Mouse (Mus musculus) T-helper 1 cell (primary cell): ENCODE results near the gene Glis2.
"Not testable (repeated sequence)": the region's sequence is repeated elsewhere in the genome, so short reads cannot be mapped to it uniquely, and the experiment has no call there.

ENCODE experiments used
- in situ Hi-C: fragments of 300-600 bp; cut with MboI, MseI; formaldehyde crosslinking; loops from one replicate; pipeline ENCODE4 v1.15.1; 2025; ENCODE audit warnings: high pct_unique_total_duplicates

Gene Glis2

GRCm38 (mm10) chr16:4581179-4581578 lies 13.3 kb upstream of the Glis2 start:
- in situ Hi-C loops, result not testable (repeated sequence)

DNA sequence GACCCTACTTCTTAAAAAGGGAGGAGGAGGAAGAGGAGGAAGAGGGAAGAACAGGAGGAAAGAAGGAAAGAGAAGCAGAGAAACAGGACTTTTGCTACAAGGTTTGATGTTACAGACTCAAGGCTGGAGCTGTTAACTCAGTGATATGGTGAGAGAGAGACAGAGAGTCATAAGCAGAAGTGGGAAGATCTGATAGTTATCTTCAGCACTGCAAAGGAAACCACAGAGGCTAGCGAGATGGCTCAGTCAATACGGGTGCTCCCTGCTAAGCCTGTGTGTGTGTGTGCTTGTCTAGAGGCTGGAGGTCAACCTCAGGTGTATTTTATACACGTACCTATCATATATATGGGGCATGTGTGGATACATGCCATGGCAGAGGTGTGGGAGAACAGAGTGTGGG lies 10.7 kb upstream of the Glis2 start:
- in situ Hi-C loops, result no loop called here

GRCm38 (mm10) chr16:4584438-4584837 lies 10.1 kb upstream of the Glis2 start:
- in situ Hi-C loops, result no loop called here

DNA sequence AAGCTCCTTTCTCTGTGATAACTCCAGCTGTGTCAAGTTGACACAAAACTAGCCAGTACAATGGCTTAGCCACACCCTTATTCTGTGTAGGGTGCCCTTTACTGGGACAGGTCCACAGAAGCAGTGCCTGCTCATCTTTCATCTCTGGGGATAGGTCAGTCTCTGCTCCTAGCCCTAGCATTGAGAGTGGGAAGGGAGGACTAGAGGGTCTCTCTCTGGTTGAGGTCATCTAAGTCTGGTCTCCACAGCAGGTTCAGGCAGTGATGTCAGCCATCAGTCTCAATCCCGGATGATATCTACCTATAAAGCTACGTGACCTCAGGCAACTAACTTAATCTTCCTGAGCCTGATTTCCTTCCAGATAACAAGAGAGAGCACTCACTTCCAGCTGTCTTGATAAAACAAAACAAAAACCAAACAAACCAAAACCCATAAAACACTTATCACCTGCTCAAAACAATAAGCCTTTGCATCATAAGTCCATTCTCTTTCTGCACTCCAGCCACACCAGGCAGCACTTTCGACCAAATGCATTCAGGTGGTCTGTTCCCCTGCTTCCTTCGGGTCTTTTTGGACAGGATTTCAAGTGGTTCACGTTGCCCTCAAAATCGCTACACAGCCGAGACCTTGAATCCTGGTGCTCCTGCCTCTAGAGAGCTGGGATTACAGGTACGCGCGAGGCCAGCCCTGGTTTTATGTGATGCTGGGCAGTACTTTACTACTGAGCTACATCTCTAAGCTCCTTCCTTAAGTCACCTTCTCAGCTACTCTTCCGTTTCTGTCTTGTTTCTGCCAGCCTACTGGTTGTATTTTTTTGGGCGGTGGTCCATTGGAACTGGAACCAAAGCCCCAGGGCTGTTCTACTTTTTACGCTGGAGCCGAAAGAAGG lies 8.6 kb upstream of the Glis2 start:
- in situ Hi-C loops, result no loop called here

DNA sequence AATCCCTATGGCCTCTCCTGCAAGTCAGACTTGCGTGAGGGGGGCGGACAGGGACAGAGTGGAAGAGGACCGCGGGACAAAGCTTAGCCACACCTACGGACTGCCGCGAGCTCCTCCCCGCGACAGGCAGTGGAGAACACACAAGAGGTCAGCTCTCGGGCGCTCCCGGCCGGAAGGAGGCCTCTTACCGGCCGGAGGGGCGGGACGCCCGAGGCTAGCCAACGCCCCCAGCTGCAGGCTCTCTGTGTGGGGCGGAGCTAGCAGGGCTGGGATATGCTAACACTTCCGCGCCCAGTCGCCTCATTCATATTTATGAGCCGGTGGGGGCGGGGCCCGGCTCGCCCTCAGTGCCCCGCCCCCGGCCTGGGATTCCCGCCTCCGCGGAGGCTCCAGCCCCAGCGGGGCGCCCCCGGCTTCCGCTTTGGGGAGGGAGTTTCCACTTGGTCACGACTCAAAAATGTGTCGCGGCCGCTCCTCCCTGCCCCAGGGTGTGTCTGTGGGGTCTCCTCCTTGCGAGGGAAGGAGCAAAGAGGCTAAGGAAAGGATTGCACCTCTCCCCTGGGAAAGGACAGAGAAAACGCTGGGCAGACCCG lies 7.9 kb upstream of the Glis2 start:
- in situ Hi-C loops, result no loop called here

DNA sequence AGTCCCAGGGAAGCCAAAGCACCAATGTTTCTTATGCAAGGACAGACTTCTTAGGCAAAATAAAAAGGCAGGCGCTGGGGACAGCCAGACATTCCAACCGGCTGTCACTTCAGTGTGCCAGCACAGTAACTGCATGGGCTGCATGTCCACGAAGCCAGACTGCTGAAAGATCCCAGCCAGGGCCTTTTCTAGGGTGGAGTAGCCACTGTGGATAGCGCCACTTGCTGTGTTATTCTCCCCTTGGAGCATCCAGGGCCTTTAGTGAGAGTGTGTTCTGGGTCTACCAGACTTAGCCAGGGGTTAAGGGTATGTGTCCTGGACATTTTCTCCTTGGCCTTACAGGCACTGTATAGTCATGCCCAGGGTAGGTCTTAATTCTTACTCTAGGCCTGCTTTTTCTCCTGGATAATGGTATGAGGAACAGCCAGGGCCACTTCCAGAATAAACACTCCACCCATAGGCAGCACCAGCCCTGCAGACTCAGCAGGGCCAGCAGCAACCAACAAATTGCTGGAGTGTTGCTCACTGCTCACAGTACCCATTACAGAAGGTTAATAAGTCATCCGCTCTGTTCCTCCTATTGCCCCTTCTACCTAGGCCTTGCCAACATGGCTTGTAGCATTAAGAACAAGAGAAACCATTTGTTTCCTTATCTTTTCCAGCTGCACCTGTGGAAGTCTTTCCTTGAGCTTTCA lies 6.8 kb upstream of the Glis2 start:
- in situ Hi-C loops, result no loop called here

DNA sequence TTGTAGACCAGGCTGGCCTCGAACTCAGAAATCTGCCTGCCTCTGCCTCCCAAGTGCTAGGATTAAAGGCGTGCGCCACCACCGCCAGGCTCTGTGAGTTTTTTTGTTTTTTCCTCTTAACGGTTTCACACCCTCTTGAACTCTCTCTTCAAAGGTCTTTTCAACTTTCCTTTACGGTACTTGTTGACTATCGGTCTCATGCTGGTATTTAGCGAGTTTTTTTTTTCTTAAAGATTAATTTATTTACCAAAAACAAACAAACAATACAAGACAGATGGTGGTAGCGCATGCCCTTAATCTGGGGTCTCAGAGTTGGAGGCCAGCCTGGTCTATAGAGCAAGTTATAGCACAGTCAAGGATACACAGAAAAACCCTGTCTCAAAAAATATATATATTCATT lies 4.3 kb upstream of the Glis2 start:
- in situ Hi-C loops, result no loop called here

DNA sequence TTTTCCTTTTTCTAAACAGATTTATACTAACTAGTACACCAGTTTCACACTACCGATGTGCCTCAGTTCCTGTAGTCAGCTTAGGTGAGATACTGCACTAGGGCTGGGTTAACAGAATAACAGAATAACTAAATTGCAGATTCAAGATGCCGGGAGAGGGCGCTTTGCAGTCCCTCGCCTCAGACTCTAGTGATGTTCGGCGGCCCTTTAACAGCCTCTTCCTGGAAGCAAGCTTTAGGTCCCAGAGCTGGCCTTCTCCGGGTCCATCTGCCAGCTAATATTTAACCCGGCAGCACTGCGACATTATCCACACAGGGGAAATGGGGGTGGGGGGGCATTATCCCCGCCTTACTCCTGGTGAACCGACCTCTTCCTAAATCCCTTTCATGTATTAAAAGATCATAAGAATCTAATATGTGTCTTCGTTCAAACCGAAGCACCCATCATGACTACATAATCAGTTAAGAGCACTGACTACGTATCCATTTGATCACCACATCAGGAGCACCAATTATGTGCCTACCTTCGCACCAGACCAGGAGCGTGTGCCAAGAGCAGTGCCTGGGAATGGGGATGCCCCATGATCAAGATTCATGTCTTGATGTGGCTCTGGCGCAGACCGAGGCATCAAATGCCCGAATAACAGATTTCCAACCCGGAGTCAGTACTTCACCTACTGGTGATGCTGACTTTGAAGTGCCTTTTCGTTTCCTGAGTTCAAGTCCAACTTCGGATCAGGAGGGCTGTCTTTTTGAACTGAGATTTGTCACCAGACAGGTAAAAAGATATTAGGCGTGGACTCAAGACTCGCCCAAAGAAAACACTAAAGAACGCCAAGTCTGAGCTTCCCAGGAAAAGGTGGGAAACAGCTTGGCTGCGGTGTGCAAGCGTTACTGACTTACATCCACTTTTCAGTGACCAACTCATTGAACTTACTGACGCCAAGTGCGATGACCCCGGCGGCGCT lies 1.3 kb upstream of the Glis2 start:
- in situ Hi-C loops, result no loop called here

DNA sequence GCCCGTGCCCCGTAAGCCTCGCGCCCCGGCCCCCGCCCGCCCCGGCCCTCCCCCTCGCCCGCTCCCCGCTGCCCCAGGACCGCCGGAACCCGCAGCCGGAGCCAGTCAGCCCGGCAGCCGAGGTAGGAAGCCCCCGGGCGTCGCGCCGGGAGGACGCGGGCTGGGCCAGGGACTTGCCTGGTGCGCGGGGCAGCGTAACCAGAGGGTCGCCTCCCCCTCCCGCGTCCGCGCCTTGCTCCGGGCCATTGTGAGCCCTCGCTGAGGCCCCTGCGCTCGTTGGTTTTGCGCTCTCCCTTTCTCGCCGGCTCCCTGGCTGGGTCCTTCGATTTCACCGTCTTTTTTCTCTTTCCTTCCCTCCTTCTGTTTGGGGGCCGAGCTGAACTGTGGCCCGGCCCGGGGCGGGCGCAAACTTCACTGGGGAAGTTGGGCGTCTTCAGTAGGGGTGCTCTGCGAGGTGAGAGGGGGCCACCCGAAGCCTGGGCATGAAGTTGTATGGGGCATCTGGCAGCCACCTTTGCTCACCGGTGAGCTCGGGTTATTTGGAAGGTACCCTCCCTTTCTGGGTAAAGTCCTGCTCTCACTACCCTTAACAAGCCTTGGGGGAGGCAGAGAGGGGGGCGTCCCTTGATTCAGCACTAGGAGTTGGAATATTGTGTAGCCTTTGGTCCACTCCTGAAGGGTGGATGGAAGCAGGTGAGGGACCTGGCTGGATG lies 457 bp downstream of the Glis2 start:
- in situ Hi-C loops, result no loop called here

DNA sequence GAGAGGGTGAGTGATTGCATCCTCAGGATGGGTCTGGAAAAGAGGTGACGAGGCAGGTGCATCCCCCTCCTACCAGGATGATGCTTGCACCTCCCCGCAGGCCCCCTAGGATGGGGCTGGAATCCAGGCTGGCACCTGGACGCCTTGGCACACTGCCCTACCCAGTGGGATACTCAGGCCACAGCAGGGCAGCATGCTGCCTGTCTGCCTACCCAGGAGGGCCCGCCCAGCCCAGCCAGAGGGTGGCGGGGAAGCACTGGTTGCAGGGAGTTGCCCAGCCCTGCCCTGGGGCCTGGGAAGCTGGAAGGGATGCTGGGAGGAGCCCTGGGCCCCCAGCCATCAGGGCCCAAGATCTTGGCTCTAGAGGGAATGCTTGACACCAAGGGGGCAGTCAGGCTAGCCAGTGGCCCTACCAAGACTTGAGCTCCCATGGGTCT lies 1.0 kb downstream of the Glis2 start:
- in situ Hi-C loops, result no loop called here

DNA sequence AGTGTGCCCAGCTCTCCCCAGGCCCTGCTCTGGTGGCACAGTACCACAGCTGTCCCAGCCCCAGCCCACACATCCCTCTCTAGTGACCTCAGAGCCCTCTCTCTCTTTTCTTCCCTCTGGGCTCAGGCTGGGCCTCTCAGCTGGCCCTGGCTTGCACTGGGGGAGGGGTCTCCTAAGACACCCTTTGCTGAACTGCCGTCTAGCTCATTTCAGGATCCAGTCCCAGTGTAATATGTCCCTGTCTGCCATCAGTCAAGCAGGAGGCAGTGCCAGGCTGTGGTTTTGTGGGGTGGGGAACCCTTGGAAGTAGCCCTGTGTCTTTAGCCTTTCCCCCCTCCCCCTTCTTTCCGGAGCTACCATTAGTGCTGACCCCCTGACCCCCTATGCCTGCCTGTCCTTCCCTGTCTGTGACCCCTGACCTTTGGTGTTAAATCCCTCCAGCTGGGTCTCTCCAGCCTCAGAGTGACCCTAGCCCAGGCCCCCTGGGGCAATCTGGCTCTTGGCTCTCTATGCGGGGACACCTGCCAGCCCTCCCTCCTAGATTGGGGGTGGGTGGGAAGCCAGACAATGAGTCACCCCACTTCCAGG lies 1.7 kb downstream of the Glis2 start:
- in situ Hi-C loops, result no loop called here

GRCm38 (mm10) chr16:4596836-4597235 lies 2.3 kb downstream of the Glis2 start:
- in situ Hi-C loops, result no loop called here

DNA sequence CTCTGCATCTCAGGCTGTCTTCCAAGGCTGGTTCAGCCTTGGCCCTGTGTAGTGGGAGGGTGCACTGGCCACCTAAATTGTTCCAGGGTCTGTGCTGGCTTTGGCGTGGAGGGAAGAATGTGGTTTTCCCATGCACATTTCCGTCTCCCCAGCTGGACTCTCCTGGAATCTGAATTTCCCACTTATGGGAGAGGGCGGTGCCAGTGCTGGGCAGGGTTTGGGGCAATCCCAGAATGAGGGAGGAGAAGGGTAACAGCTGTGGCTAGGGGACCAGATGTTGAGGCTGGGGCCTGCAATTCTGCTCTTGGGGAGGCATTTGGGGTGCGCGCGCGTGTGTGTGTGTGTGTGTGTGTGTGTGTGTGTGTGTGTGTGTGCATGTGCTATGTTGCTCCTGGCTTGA lies 2.8 kb downstream of the Glis2 start:
- in situ Hi-C loops, result no loop called here

DNA sequence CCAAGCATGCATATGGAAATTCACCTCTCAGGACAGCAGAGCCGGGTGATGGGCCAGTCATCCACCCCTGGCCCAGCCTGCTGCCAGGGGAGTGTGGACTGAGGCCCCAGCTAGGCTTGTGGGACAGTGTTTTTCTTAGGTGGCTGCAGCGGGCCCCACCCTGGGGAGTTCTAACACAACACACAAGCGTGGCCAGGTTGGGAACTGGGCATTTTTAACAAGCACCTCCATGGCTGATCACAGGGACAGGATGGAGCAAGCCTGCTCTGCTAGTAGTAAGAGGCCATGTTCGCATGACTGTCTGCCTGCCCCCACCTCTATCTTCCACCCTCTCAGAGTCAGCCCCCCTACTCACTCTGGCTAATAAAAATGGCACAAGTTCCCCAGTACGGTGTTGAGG lies 3.5 kb downstream of the Glis2 start:
- in situ Hi-C loops, result no loop called here

DNA sequence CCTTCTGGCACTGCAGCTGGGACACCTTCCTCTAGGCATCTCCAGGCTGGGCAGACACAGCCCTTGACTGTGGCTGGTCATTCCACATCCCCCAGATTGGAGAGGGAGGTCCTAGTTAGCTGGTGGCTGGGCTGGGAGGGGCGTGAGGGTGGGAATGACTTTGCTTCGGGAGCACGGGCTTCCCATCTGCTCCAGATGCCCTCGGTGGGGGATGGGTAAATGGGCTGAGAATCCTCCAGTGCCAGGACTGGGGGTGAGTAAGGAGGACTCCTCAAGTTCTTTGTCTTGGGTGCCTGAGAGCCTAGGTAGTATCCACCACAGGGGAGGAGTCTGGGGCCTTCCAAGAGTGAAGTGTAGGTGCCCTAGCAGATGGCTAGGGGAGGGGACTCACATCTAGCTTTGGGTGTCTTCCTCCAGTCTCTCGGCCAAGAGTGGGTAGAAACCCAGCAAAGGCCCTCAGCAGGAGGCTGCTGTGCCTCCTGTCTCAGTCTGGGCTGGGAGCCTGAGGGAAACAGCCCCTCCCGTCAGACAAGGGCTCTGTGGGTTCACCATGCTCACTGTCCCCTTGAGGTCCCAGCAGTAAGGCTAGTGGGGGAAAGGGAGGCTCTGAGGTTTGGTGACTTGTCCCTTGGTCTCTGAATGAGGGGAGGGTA lies 4.5 kb downstream of the Glis2 start:
- in situ Hi-C loops, result no loop called here

DNA sequence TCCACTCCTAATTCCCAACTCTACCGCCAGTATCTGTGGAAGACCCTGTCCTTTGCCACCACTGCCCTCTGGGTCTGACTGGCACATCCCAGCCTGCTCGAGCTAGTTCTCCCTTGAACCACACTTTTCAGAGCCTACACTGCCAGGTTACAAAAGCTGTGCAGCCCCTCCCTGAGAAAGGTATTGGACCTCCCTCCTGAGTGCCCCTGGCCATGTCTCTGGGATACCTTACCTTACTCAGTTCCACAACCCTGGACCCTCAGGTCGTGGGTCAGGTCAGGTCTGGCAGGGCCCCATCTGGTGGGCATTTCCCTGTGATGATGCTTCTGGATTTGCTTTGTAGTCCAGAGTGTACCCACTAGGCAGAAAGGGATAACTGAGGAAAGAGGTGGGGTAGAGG lies 5.1 kb downstream of the Glis2 start:
- in situ Hi-C loops, result no loop called here

DNA sequence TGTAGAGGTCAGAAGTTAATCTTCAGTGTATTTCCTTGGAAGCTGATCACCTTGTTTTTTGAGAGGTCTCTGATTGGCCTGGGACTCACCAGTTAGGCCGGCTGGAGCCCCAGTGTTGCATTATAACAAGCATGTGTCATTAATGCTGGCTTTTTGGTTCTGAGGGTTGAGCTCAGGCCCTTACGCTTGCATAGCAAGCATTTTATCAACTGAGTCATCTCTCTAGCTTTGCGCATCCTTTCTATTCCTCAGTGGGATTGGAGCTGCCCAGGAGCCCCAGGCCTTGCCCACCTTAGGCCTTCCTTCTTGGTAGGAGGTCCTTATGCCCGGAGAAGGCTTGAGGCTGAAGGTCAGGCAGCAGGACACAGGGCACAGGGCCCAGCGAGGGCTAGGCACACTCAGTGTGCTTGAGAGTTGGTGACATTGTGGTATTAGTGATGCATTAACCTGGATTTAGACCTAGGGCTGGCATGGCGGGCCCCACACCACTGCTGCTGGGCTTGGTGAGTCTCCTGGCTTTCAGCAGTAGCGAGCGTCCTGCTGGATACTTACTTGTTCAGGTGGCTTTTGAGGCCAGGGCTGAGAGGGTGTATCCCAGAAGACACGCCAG lies 6.3 kb downstream of the Glis2 start:
- in situ Hi-C loops, result no loop called here

- in situ Hi-C loops, result no loop called here
These were observed 7.7 kb downstream of the Glis2 start for GRCm38 (mm10) chr16:4602189-4602588.

GRCm38 (mm10) chr16:4602766-4603452 lies 8.4 kb downstream of the Glis2 start:
- in situ Hi-C loops, result no loop called here
